Mouse (Mus musculus) lung, postnatal 0 days (tissue): ENCODE data around the gene Wasf2.

Experiments
- CTCF ChIP-seq: IDR thresholded peaks from 2 replicates; pipeline ENCODE4 v1.5.1; 2016; ENCODE audit warnings: antibody characterized with exemption, mild to moderate bottlenecking
- EP300 ChIP-seq: IDR thresholded peaks from 2 replicates; pipeline ENCODE4 v1.6.1; 2016; ENCODE audit warnings: antibody characterized with exemption, mild to moderate bottlenecking, control low read depth

GRCm38 (mm10) chr4:133156422-133156821, 26.1 kb downstream of the Wasf2 start:
- TF ChIP-seq CTCF = no peak
- TF ChIP-seq EP300 = no peak
